Mouse (Mus musculus) erythroblast, embryonic 14.5 days (primary cell): ENCODE data around the gene Myo1d.

ENCODE experiments used
- GATA1 ChIP-seq: IDR thresholded peaks from 2 replicates; pipeline ENCODE4 v1.6.1; 2012; ENCODE audit warnings: low read length, inconsistent platforms, mixed read lengths
- TAL1 ChIP-seq: IDR thresholded peaks from 3 replicates; pipeline ENCODE4 v1.6.1; 2012; ENCODE audit warnings: low read length, inconsistent platforms, mixed read lengths

- TF ChIP-seq GATA1 (no peak), TAL1 (no peak)
These were observed 35.9 kb downstream of the Myo1d start for GRCm38 (mm10) chr11:80743823-80744410.
